Mouse (Mus musculus): ENCODE results near the gene Macf1.

GRCm38 (mm10) chr4:123602700-123603261 is 81.4 kb downstream of the Macf1 start:
- TF ChIP-seq CTCF (IDR thresholded peaks at IDR 0.05) (no peak), POLR2A (IDR thresholded peaks at IDR 0.05; ENCODE audit: insufficient read depth, low read depth, low read length) (no peak)
